In the genomic region with DNA sequence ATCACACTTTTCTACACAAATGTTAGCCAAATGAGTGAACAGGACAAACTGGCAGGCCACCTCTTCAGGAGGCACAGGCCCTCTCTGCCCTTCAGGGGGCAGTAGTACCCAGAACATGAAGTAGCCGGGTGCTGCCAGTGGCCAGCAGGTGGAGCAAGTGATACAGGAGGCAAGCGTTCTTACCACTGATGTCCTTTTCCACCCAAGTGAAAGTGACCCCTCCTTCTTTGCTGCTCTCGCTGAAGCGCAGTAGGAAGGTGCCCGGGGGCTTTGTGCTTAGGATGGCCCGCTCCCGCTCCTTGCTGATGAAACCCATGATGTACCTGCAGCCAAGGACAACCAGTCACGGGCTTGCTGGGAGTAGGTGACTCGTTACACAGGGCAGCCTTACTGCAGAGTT, we compare ENCODE assay signal across 8 mouse cellular contexts. TPM values are rescaled to one million over a fixed set of nuclear protein-coding genes. Genes with fewer than 3 reads are reported as not detected.
DNase-seq lines count a peak whose midpoint lies in the region; ATAC-seq lines count a peak whose summit lies in the region.

No protein-coding gene starts in this region.

- no peaks in the 10 kb centered on the region for H3K27me3 ChIP-seq in midbrain, embryonic 10.5 days (ENCODE audit: low read depth, poor library complexity, severe bottlenecking)
- H3K27me3 ChIP-seq in midbrain, embryonic 15.5 days (replicated peaks) = no peaks in the 10 kb centered on the region
- H3K27me3 ChIP-seq in intestine, embryonic 15.5 days (replicated peaks) = no peaks in the 10 kb centered on the region
- H3K27me3 ChIP-seq in midbrain, embryonic 13.5 days = no peaks in the 10 kb centered on the region

- no peak for ATAC-seq in midbrain, embryonic 15.5 days (replicated peaks)
- ATAC-seq in intestine, embryonic 15.5 days = peak; percentile 81
- ATAC-seq in midbrain, embryonic 13.5 days = peak; percentile 53; the same call in 1 of the 2 replicates

- peak; percentile 85 for DNase-seq in midbrain, embryonic 10.5 days (ENCODE audit: low spot score)
- DNase-seq in embryo, embryonic 10.5 days (ENCODE audit: low spot score) = peak; percentile 93
- peak; percentile 89 for DNase-seq in gastrocnemius, postnatal 14 days
- peak; percentile 85 to 88 for DNase-seq in left cerebral cortex, postnatal 14 days (ENCODE audit: low spot score in 2 of 2)
- DNase-seq in spleen, postnatal 10 days (ENCODE audit: low spot score in 2 of 2) = peak; percentile 82 to 94

- peak overlapping the region; percentile 12; the same call in 1 of the 2 replicates for H3K4me3 ChIP-seq in midbrain, embryonic 10.5 days
- no peak overlapping the region for H3K4me3 ChIP-seq in midbrain, embryonic 15.5 days
- H3K4me3 ChIP-seq in intestine, embryonic 15.5 days (replicated peaks) = no peak overlapping the region
- no peak overlapping the region for H3K4me3 ChIP-seq in midbrain, embryonic 13.5 days (replicated peaks)

- no peak overlapping the region for H3K9ac ChIP-seq in midbrain, embryonic 15.5 days
- H3K9ac ChIP-seq in intestine, embryonic 15.5 days = no peak overlapping the region
- H3K9ac ChIP-seq in midbrain, embryonic 13.5 days (replicated peaks) = no peak overlapping the region

- no peaks in the 10 kb centered on the region for H3K36me3 ChIP-seq in midbrain, embryonic 10.5 days
- H3K36me3 ChIP-seq in midbrain, embryonic 15.5 days (replicated peaks) = peaks cover 6% of the 10 kb centered on the region; the same call in 1 of the 2 replicates
- H3K36me3 ChIP-seq in intestine, embryonic 15.5 days = peaks cover 6% of the 10 kb centered on the region; the same call in 1 of the 2 replicates
- peaks cover 17% of the 10 kb centered on the region for H3K36me3 ChIP-seq in midbrain, embryonic 13.5 days

- no peak overlapping the region for H3K4me2 ChIP-seq in midbrain, embryonic 15.5 days
- 0 out of 2 replicates have a peak overlapping the region, but pooled peaks have one; percentile 11 for H3K4me2 ChIP-seq in intestine, embryonic 15.5 days (replicated peaks)
- H3K4me2 ChIP-seq in midbrain, embryonic 13.5 days (replicated peaks) = no peak overlapping the region

- intact Hi-C loops in gastrocnemius, postnatal 14 days (cut with DNase I; ENCODE audit: low total_unique reads) = loop anchor here (10.0 kb wide), 1 partner anchor 161 kb away; no protein-coding TSS in a partner anchor
- intact Hi-C loops in left cerebral cortex, postnatal 14 days (cut with DNase I) = loop anchor here (1.0 to 5.0 kb wide), 2 partner anchors 44 to 64 kb away; partner anchors contain the start of gene Stat3

- H3K27ac ChIP-seq in midbrain, embryonic 10.5 days (replicated peaks) = no peak overlapping the region
- H3K27ac ChIP-seq in midbrain, embryonic 15.5 days = no peak overlapping the region
- H3K27ac ChIP-seq in intestine, embryonic 15.5 days = no peak overlapping the region
- H3K27ac ChIP-seq in midbrain, embryonic 13.5 days = no peak overlapping the region

- peaks cover 16% of the 10 kb centered on the region for H3K4me1 ChIP-seq in midbrain, embryonic 10.5 days
- 0 out of 2 replicates have a peak, but pooled peaks cover 2% of the 10 kb centered on the region for H3K4me1 ChIP-seq in midbrain, embryonic 15.5 days
- H3K4me1 ChIP-seq in intestine, embryonic 15.5 days (replicated peaks) = peaks cover 2% of the 10 kb centered on the region; the same call in 1 of the 2 replicates
- H3K4me1 ChIP-seq in midbrain, embryonic 13.5 days (replicated peaks) = peaks cover 5% of the 10 kb centered on the region

- no peaks in the 10 kb centered on the region for H3K9me3 ChIP-seq in midbrain, embryonic 10.5 days (replicated peaks)
- no peaks in the 10 kb centered on the region for H3K9me3 ChIP-seq in midbrain, embryonic 15.5 days
- no peaks in the 10 kb centered on the region for H3K9me3 ChIP-seq in intestine, embryonic 15.5 days
- no peaks in the 10 kb centered on the region for H3K9me3 ChIP-seq in midbrain, embryonic 13.5 days

- 11% methylated on average over 9 of the region's 9 CpGs for WGBS in midbrain, embryonic 10.5 days
- 12% methylated on average over 9 of the region's 9 CpGs for WGBS in midbrain, embryonic 15.5 days
- 19% methylated on average over 9 of the region's 9 CpGs for WGBS in intestine, embryonic 15.5 days
- 11% methylated on average over 9 of the region's 9 CpGs for WGBS in midbrain, embryonic 13.5 days

RNA-seq across cellular contexts. Expression of gene Stat5a, which starts 34.3 kb away (rescaled TPM):
- polyA plus RNA-seq in midbrain, embryonic 10.5 days (2016; fragmentation: Nextera tagmentation; extraction: Ambion mirVana) = 1.7 TPM in 2 replicates
- 1.7 and 2.3 TPM in 2 replicates for polyA plus RNA-seq in midbrain, embryonic 15.5 days (2015; fragmentation: Nextera tagmentation; extraction: Ambion mirVana)
- total RNA-seq in gastrocnemius, postnatal 14 days (2021) = 10 to 100 TPM; 17.9 to 21.5 TPM
- 5.5 and 6.0 TPM in 2 replicates for polyA plus RNA-seq in intestine, embryonic 15.5 days (2015; fragmentation: Nextera tagmentation; extraction: Ambion mirVana)
- 1 to 10 TPM; 2.5 to 2.6 TPM for total RNA-seq in left cerebral cortex, postnatal 14 days (2021)
- polyA plus RNA-seq in midbrain, embryonic 13.5 days (2015; fragmentation: Nextera tagmentation; extraction: Ambion mirVana) = 1.3 and 1.7 TPM in 2 replicates

RNA-seq across cellular contexts. Expression of gene Stat5b, which starts 43.0 kb away (rescaled TPM):
- 15.0 and 15.9 TPM in 2 replicates for polyA plus RNA-seq in midbrain, embryonic 10.5 days (2016; fragmentation: Nextera tagmentation; extraction: Ambion mirVana)
- polyA plus RNA-seq in midbrain, embryonic 15.5 days (2015; fragmentation: Nextera tagmentation; extraction: Ambion mirVana) = 20.4 and 20.5 TPM in 2 replicates
- total RNA-seq in gastrocnemius, postnatal 14 days (2021) = 100 to 1,000 TPM in 1 of 2 experiments, 10 to 100 TPM in 1; 100.0 to 110 TPM
- 24.2 and 26.8 TPM in 2 replicates for polyA plus RNA-seq in intestine, embryonic 15.5 days (2015; fragmentation: Nextera tagmentation; extraction: Ambion mirVana)
- 10 to 100 TPM; 14.6 to 19.9 TPM for total RNA-seq in left cerebral cortex, postnatal 14 days (2021)
- polyA plus RNA-seq in midbrain, embryonic 13.5 days (2015; fragmentation: Nextera tagmentation; extraction: Ambion mirVana) = 14.0 and 14.5 TPM in 2 replicates

RNA-seq across cellular contexts. Expression of gene Stat3, which starts 45.9 kb away (rescaled TPM):
- 16.9 and 20.4 TPM in 2 replicates for polyA plus RNA-seq in midbrain, embryonic 10.5 days (2016; fragmentation: Nextera tagmentation; extraction: Ambion mirVana)
- 35.8 and 37.9 TPM in 2 replicates for polyA plus RNA-seq in midbrain, embryonic 15.5 days (2015; fragmentation: Nextera tagmentation; extraction: Ambion mirVana)
- total RNA-seq in gastrocnemius, postnatal 14 days (2021) = 10 to 100 TPM; 41.7 to 43.6 TPM
- polyA plus RNA-seq in intestine, embryonic 15.5 days (2015; fragmentation: Nextera tagmentation; extraction: Ambion mirVana) = 45.8 and 48.9 TPM in 2 replicates
- total RNA-seq in left cerebral cortex, postnatal 14 days (2021) = 10 to 100 TPM; 32.9 to 34.2 TPM
- polyA plus RNA-seq in midbrain, embryonic 13.5 days (2015; fragmentation: Nextera tagmentation; extraction: Ambion mirVana) = 28.7 and 34.3 TPM in 2 replicates
